Mouse (Mus musculus) ES-CJ7 (cell line): ENCODE results near the gene Rgs7.

Source experiments
- DNase-seq: peaks from one replicate; pipeline ENCODE4 v3.0.0; 2011; ENCODE audit warnings: low read depth, low spot score

Gene Rgs7

GRCm38 (mm10) chr1:175431356-175432053 is 60.8 kb downstream of the Rgs7 start:
- DNase-seq = no peak

- no peak for DNase-seq
Measured at GRCm38 (mm10) chr1:175427112-175427511, 65.2 kb downstream of the Rgs7 start.

- no peak for DNase-seq
Measured at GRCm38 (mm10) chr1:175426393-175426792, 65.9 kb downstream of the Rgs7 start.

- DNase-seq = no peak
Measured at GRCm38 (mm10) chr1:175420883-175421282, 71.4 kb downstream of the Rgs7 start.

GRCm38 (mm10) chr1:175415728-175416127 is 76.6 kb downstream of the Rgs7 start:
- DNase-seq = no peak

GRCm38 (mm10) chr1:175410399-175410798 is 81.9 kb downstream of the Rgs7 start:
- DNase-seq = no peak

- DNase-seq = no peak
Measured at GRCm38 (mm10) chr1:175391894-175392293, 100.4 kb downstream of the Rgs7 start.

- no peak for DNase-seq
Measured at GRCm38 (mm10) chr1:175389250-175389649, 103.0 kb downstream of the Rgs7 start.

- no peak for DNase-seq
Measured at GRCm38 (mm10) chr1:175385581-175386235, 106.6 kb downstream of the Rgs7 start.

- no peak for DNase-seq
Measured at GRCm38 (mm10) chr1:175372571-175372970, 119.7 kb downstream of the Rgs7 start.

- no peak for DNase-seq
Measured at GRCm38 (mm10) chr1:175368062-175368461, 124.2 kb downstream of the Rgs7 start.

GRCm38 (mm10) chr1:175363606-175364005 is 128.7 kb downstream of the Rgs7 start:
- no peak for DNase-seq

- DNase-seq = no peak
Measured at GRCm38 (mm10) chr1:175359411-175360366, 132.6 kb downstream of the Rgs7 start.

GRCm38 (mm10) chr1:175352921-175353320 is 139.4 kb downstream of the Rgs7 start:
- DNase-seq = no peak

GRCm38 (mm10) chr1:175346162-175346561 is 146.1 kb downstream of the Rgs7 start:
- no peak for DNase-seq

GRCm38 (mm10) chr1:175336191-175336590 is 156.1 kb downstream of the Rgs7 start:
- DNase-seq = no peak

GRCm38 (mm10) chr1:175333041-175333854 is 159.1 kb downstream of the Rgs7 start:
- DNase-seq = no peak

- DNase-seq = no peak
Measured at GRCm38 (mm10) chr1:175329934-175330471, 162.3 kb downstream of the Rgs7 start.

- DNase-seq = no peak
Measured at GRCm38 (mm10) chr1:175322781-175323180, 169.5 kb downstream of the Rgs7 start.

GRCm38 (mm10) chr1:175319205-175319604 is 173.1 kb downstream of the Rgs7 start:
- DNase-seq = no peak

GRCm38 (mm10) chr1:175317264-175317663 is 175.0 kb downstream of the Rgs7 start:
- no peak for DNase-seq
